Mouse (Mus musculus): ENCODE measurements around the gene Ralgapa2. TPM values are rescaled to one million over a fixed set of nuclear protein-coding genes. Genes with fewer than 3 reads are reported as not detected.

The Ralgapa2 gene
- total and polyA plus RNA-seq, 3 experiments: 9.2 to 9.6 TPM; not detected in 1

DNA sequence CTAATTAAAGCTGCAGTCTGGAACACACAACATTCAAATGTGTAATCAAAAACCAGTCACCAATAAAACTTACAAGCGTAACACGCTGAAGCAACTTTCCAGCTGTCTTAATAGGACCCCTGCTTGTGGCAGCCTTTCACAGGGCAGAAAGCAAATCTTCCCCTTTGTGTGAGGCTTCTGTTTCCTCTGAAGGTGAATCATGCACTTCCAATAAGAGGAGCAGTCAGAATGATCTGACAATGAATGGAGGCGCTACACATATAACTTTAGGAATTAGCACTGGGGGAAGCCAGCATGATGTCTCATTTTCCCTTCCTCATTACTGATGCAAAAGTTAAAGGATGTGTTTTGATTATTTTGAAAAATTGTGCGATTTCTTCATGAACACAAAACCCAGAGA, 251.0 kb downstream of the Ralgapa2 start:
- Histone ChIP-seq H3K9ac (ENCODE audit: control insufficient read depth, low read depth, low read length, poor library complexity, severe bottlenecking) (no peak overlapping the region), H3K36me3 (ENCODE audit: control insufficient read depth in 1 of 2, insufficient read depth in 2 of 2, low read length in 2 of 2) (peaks cover 0 to 14% of the 10 kb centered on the region in 2 experiments; a peak in 2 of 4 replicates), H3K79me2 (ENCODE audit: control insufficient read depth, insufficient read depth, low read length, poor library complexity) (no peaks in the 10 kb centered on the region), H3K9me3 (replicated peaks; ENCODE audit: insufficient read depth, low read length) (no peaks in the 10 kb centered on the region), H3K27me3 (ENCODE audit: control insufficient read depth in 1 of 2, insufficient read depth in 2 of 2, low read length in 2 of 2) (no peaks in the 10 kb centered on the region), H3K27ac (ENCODE audit: control insufficient read depth, low read depth, low read length) (no peak overlapping the region), H3K4me3 (ENCODE audit: control insufficient read depth in 1 of 2, insufficient read depth in 1 of 2, low read depth in 2 of 2, low read length in 2 of 2) (no peak overlapping the region), H3K4me1 (ENCODE audit: control insufficient read depth in 1 of 2, insufficient read depth in 2 of 2, low read length in 2 of 2) (peaks cover 5 to 13% of the 10 kb centered on the region in 2 experiments; a peak in 3 of 4 replicates)
- DNase-seq (ENCODE audit: low read depth, low spot score): no peak
- TF ChIP-seq NELFE (IDR thresholded peaks at IDR 0.05; ENCODE audit: low read depth, low read length) (no peak), TAL1 (IDR thresholded peaks at IDR 0.05; ENCODE audit: low read length) (no peak), MAZ (IDR thresholded peaks at IDR 0.05; ENCODE audit: low read depth, low read length) (no peak), E2F4 (IDR thresholded peaks at IDR 0.05; ENCODE audit: borderline replicate concordance, low read depth, low read length) (no peak)

DNA sequence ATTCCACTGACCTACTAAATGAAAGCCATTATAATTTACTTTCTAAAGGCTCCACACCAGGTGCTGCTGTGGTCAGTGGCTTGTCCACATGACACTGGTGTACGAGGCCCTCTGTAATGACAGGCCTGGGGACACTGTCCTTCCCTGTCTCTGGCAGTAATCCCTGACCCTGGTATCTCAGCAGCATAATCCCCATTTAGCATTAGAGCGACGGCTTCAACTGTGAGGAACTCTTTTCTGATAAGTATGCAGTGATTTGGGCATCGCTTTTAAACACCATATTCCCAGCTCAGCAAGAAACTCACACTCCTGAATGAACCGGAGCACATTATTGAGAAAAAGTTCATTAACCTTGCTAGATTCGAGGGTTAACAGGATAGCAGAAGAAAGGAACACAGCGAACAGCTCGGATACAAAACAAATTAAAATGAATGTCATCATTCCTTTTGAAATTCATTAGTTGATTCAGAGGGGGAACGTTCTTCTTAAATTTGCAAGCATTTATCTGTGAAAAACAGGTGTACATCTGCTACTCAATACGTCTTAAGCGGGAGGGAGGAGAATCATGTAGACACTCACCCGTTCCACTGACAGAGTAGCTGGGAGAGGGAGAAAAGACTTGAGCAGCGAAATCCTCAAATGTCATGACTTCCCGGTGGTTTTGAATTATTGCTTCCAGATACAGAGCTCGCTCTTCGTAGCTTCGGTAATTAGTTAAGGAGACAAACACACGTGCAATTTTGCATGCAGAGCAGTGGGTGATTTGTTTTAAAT, 252.2 kb downstream of the Ralgapa2 start:
- H3K4me3 ChIP-seq (ENCODE audit: control insufficient read depth in 1 of 2, insufficient read depth in 1 of 2, low read depth in 2 of 2, low read length in 2 of 2): no peak overlapping the region
- no peak overlapping the region for H3K9ac ChIP-seq (ENCODE audit: control insufficient read depth, low read depth, low read length, poor library complexity, severe bottlenecking)
- H3K27ac ChIP-seq (ENCODE audit: control insufficient read depth, low read depth, low read length): no peak overlapping the region
- peaks cover 5 to 7% of the 10 kb centered on the region in 2 experiments; a peak in 3 of 4 replicates for H3K4me1 ChIP-seq (ENCODE audit: control insufficient read depth in 1 of 2, insufficient read depth in 2 of 2, low read length in 2 of 2)
- H3K79me2 ChIP-seq (ENCODE audit: control insufficient read depth, insufficient read depth, low read length, poor library complexity): no peaks in the 10 kb centered on the region
- no peaks in the 10 kb centered on the region for H3K9me3 ChIP-seq (replicated peaks; ENCODE audit: insufficient read depth, low read length)
- no peaks in the 10 kb centered on the region for H3K27me3 ChIP-seq (ENCODE audit: control insufficient read depth in 1 of 2, insufficient read depth in 2 of 2, low read length in 2 of 2)
- H3K36me3 ChIP-seq (ENCODE audit: control insufficient read depth in 1 of 2, insufficient read depth in 2 of 2, low read length in 2 of 2): peaks cover 0 to 8% of the 10 kb centered on the region in 2 experiments; a peak in 2 of 4 replicates
- no peak for TF ChIP-seq USF2 (IDR thresholded peaks at IDR 0.05; ENCODE audit: borderline replicate concordance in 1 of 2, insufficient read depth in 1 of 2, low read depth in 1 of 2, low read length in 2 of 2)
- TF ChIP-seq TBP (IDR thresholded peaks at IDR 0.05; ENCODE audit: low read depth, low read length): no peak
- no peak for TF ChIP-seq BHLHE40 (IDR thresholded peaks at IDR 0.05; ENCODE audit: borderline replicate concordance, low read depth, low read length)
- no peak for TF ChIP-seq MAFK (IDR thresholded peaks at IDR 0.05; ENCODE audit: borderline replicate concordance, low read depth, low read length)
- TF ChIP-seq UBTF (IDR thresholded peaks at IDR 0.05; ENCODE audit: borderline replicate concordance, insufficient read depth, low read depth, low read length): no peak
- no peak for TF ChIP-seq POLR2AphosphoS5 (IDR thresholded peaks at IDR 0.05; ENCODE audit: borderline replicate concordance, low read depth, low read length)
- no peak for TF ChIP-seq RCOR1 (IDR thresholded peaks at IDR 0.05; ENCODE audit: low read depth, low read length)
- TF ChIP-seq MYC (IDR thresholded peaks at IDR 0.05; ENCODE audit: low read depth, low read length): no peak
- no peak for TF ChIP-seq ELF1 (IDR thresholded peaks at IDR 0.05; ENCODE audit: low read depth, low read length)
- no peak for TF ChIP-seq SMC3 (IDR thresholded peaks at IDR 0.05; ENCODE audit: low read depth, low read length)
- no peak for TF ChIP-seq MXI1 (IDR thresholded peaks at IDR 0.05; ENCODE audit: low read depth, low read length)
- TF ChIP-seq JUND (IDR thresholded peaks at IDR 0.05; ENCODE audit: low read depth, low read length): no peak
- TF ChIP-seq MEF2A (IDR thresholded peaks at IDR 0.05; ENCODE audit: extremely low read depth, insufficient replicate concordance, low read depth, low read length, poor library complexity, severe bottlenecking): no peak
- no peak for TF ChIP-seq NRF1 (IDR thresholded peaks at IDR 0.05; ENCODE audit: insufficient read depth, low read depth, low read length, poor library complexity, severe bottlenecking)
- TF ChIP-seq USF1 (IDR thresholded peaks at IDR 0.05; ENCODE audit: low read depth, low read length): no peak
- TF ChIP-seq ETS1 (IDR thresholded peaks at IDR 0.05; ENCODE audit: low read depth, low read length): no peak
- TF ChIP-seq ZNF384 (IDR thresholded peaks at IDR 0.05; ENCODE audit: low read depth, low read length): no peak
- TF ChIP-seq CHD1 (IDR thresholded peaks at IDR 0.05; ENCODE audit: low read depth, low read length): no peak
- DNase-seq (ENCODE audit: low read depth, low spot score): no peak
